Mouse (Mus musculus): Measurements from ENCODE around the gene Evx2. TPM values are rescaled to one million over a fixed set of nuclear protein-coding genes. Genes with fewer than 3 reads are reported as not detected.

Evx2 gene
- total RNA-seq, 2 experiments from 2014 or later: not detected

GRCm38 (mm10) chr2:74696442-74697335 is 37.3 kb upstream of the Evx2 start:
- no peak for DNase-seq (ENCODE audit: low spot score in 2 of 2)
- intact Hi-C loops (cut with DNase I): no loop called here

GRCm38 (mm10) chr2:74695813-74696430 is 36.6 kb upstream of the Evx2 start:
- intact Hi-C loops (cut with DNase I): no loop called here

GRCm38 (mm10) chr2:74695383-74695782 is 36.0 kb upstream of the Evx2 start:
- intact Hi-C loops (cut with DNase I): no loop called here
- DNase-seq (ENCODE audit: low spot score in 2 of 2): no peak

More at GRCm38 (mm10) chr2:74695813-74696430, 36.6 kb upstream of the Evx2 start:
- DNase-seq (ENCODE audit: low spot score in 2 of 2): no peak

- no peak for DNase-seq (ENCODE audit: low spot score in 2 of 2)
- intact Hi-C loops (cut with DNase I): loop anchor here (5.0 kb wide), 1 partner anchor 38 kb away; no protein-coding TSS in a partner anchor
These were observed 34.7 kb upstream of the Evx2 start for GRCm38 (mm10) chr2:74694066-74694465.

- intact Hi-C loops (cut with DNase I): loop anchor here (5.0 kb wide), 1 partner anchor 39 kb away; no protein-coding TSS in a partner anchor
- no peak for DNase-seq (ENCODE audit: low spot score in 2 of 2)
These were observed 34.1 kb upstream of the Evx2 start for GRCm38 (mm10) chr2:74693432-74693827.

- intact Hi-C loops (cut with DNase I): loop anchor here (5.0 kb wide), 1 partner anchor 39 kb away; no protein-coding TSS in a partner anchor
- no peak for DNase-seq (ENCODE audit: low spot score in 2 of 2)
These were observed 33.6 kb upstream of the Evx2 start for GRCm38 (mm10) chr2:74692808-74693431.

GRCm38 (mm10) chr2:74691995-74692807 is 32.8 kb upstream of the Evx2 start:
- DNase-seq (ENCODE audit: low spot score in 2 of 2): no peak
- intact Hi-C loops (cut with DNase I): loop anchor here (5.0 kb wide), 1 partner anchor 40 kb away; no protein-coding TSS in a partner anchor

GRCm38 (mm10) chr2:74691022-74691951 is 31.9 kb upstream of the Evx2 start, which contains the start of gene Hoxd10:
Gene Hoxd10, plus strand, starts transcription at chr2:74691924.
- intact Hi-C loops (cut with DNase I): loop anchor here (5.0 kb wide), 1 partner anchor 41 kb away; no protein-coding TSS in a partner anchor

GRCm38 (mm10) chr2:74690338-74690716 is 31.0 kb upstream of the Evx2 start:
- DNase-seq (ENCODE audit: low spot score in 2 of 2): no peak
- intact Hi-C loops (cut with DNase I): loop anchor here (5.0 kb wide), 1 partner anchor 42 kb away; no protein-coding TSS in a partner anchor

More at GRCm38 (mm10) chr2:74691022-74691951, 31.9 kb upstream of the Evx2 start, which contains the start of gene Hoxd10:
- DNase-seq (ENCODE audit: low spot score in 2 of 2): no peak

GRCm38 (mm10) chr2:74689574-74690337 is 30.4 kb upstream of the Evx2 start:
- intact Hi-C loops (cut with DNase I): loop anchor here (5.0 to 10.0 kb wide), 2 partner anchors 43 to 1415 kb away; partner anchors contain the start of gene Sp9
- DNase-seq (ENCODE audit: low spot score in 2 of 2): no peak

GRCm38 (mm10) chr2:74688795-74689573 is 29.6 kb upstream of the Evx2 start:
- intact Hi-C loops (cut with DNase I): loop anchor here (10.0 kb wide), 1 partner anchor 1414 kb away; the partner anchor contains the start of gene Sp9
- no peak for DNase-seq (ENCODE audit: low spot score in 2 of 2)

GRCm38 (mm10) chr2:74687698-74688555 is 28.6 kb upstream of the Evx2 start:
- intact Hi-C loops (cut with DNase I): loop anchor here (2.0 to 10.0 kb wide), 2 partner anchors 31 to 1413 kb away; partner anchors contain the start of gene Sp9
- no peak for DNase-seq (ENCODE audit: low spot score in 2 of 2)

- intact Hi-C loops (cut with DNase I): loop anchor here (2.0 to 10.0 kb wide), 2 partner anchors 30 to 1412 kb away; partner anchors contain the start of gene Sp9
These were observed 27.8 kb upstream of the Evx2 start for GRCm38 (mm10) chr2:74686988-74687697.

GRCm38 (mm10) chr2:74686301-74686987 is 27.1 kb upstream of the Evx2 start:
- DNase-seq (ENCODE audit: low spot score in 2 of 2): no peak
- intact Hi-C loops (cut with DNase I): loop anchor here (2.0 to 10.0 kb wide), 2 partner anchors 30 to 1412 kb away; partner anchors contain the start of gene Sp9

More at GRCm38 (mm10) chr2:74686988-74687697, 27.8 kb upstream of the Evx2 start:
- DNase-seq (ENCODE audit: low spot score in 2 of 2): no peak

Measured in left cerebral cortex, postnatal 36 days (tissue).